Mouse (Mus musculus): ENCODE data around the gene Cmbl.

Cmbl gene

DNA sequence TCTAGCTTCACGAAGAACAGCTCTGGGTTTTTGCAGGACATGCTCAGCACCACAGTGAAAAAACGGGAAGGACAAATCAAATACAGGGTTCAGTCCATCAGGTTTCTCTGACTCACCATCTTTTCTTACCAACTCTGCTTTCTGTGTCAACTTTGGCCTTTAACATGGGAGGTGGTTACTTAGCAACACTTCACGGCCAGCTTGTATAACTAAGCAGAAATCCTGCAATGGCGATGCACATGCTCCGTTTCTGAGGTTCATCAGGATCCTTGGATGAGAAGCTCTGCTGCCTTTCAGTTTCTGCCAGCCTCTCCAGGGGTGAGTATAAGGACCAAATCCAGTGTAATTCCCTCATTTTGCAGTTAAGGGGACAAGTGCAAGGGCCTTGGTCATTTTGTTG is at the start of gene Cmbl:
Cmbl (plus strand) TSS at position 206 of the 400 bp plus-strand sequence.
- DNase-seq, result peak; percentile 46 to 54

DNA sequence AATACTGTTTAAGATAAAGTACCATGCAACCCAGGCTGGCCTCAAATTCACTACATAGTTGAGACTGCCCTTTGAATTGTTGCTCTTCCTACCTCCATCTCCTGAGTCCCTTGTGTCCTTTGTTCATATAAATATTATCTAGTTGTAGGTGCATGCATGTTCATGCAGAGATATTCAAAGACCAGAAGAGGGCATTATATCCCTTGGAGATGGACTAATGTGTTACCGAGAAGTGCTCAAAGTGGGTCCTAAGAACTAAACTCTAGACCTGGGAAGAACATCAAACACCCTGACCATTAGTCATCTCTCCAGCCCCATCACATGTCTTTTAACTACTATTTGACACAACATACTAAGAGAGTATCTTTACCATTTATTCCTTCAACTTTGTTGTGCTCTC is 48.0 kb upstream of the Cmbl start:
- no peak for DNase-seq

DNA sequence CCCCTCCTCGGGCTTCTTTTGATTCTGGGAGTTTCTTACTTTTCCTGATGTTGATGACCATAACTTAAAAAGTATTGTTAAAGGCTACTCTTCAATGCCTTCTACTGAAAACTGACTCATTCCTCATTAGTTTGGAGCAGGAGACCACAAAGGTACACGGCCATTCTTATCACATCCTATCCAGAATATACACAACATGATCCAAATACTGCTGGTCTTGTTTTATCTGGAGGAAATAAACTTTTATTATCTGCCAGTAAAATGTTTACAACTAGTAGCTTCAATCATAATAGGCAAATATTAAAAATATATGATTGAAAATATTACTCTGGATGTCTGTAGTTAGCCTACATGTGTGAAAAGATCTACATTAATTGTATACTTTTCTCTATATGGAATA is 46.8 kb upstream of the Cmbl start:
- no peak for DNase-seq

DNA sequence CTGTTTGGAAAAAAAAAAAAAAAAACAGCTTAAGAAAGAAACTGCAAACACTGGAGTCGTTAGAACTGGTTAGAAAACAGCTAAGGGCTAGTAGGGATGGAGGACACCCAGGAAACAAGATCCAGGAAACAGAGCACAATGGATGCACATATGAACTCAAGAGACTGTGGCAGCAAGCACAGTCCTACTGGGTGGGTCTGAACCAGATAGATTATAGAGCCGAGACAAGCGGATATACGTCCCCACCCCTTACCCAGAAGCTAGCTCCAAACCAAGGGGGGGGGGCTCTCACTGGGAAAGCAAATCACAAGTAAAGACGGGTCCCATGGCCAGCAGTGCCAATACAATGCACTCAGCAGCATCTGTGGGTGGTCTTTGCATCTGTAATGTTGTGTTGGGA is 46.2 kb upstream of the Cmbl start:
- DNase-seq, result no peak

DNA sequence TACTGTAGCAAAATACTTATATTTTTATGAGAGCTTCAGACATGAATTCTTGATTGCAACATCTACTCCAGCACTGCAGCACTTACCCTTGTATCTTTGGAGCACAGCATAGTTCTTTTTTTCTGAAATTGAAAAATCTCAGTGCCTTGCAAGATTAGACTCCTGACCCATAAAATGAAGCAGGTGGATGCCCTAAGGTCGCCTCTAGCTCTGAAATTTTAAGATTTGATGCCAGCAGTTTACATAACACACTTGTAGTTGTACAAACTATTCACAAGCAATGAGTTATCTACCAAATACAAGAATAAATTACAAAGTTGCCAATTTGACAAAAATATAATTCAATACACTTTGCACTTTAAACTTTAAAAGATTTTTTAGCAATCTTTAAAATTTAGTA is 38.7 kb upstream of the Cmbl start:
- DNase-seq, result no peak

DNA sequence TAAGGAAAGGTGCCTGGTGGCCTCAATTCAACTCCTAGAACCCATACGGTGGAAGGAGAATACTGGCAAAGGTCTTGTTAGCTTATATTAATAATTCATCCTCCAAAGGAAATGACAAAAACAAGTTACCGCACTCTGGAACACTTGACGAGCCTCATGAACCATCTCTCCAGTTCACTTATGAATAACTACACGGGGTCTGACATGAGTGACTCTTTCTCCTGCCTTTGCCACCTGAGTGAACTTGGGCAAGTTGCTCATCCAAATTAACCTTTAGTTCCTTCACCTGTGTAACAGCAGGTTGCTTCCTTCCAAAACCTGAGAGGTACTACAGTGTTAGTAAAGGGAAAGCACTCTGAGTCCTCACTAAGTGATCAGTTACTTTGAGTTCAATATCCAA is 36.7 kb upstream of the Cmbl start:
- no peak for DNase-seq

DNA sequence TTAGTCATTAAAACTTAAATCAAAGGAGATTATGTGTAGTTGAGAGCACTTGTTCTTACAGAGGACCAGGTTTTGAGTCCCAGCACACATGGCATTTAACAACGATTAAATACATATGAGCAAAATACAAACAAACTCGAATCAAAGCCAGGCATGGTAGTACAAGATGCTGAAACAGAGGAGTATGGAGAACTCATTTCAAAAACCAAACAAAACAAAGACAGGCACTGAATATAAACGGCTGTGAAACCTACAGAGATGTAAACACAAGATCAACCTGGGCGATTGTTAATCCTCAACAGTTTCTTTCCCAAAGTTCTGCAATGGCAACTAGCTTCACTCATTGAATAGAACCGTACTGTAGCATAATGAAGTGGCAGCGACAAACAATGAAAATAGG is 36.1 kb upstream of the Cmbl start:
- no peak for DNase-seq

DNA sequence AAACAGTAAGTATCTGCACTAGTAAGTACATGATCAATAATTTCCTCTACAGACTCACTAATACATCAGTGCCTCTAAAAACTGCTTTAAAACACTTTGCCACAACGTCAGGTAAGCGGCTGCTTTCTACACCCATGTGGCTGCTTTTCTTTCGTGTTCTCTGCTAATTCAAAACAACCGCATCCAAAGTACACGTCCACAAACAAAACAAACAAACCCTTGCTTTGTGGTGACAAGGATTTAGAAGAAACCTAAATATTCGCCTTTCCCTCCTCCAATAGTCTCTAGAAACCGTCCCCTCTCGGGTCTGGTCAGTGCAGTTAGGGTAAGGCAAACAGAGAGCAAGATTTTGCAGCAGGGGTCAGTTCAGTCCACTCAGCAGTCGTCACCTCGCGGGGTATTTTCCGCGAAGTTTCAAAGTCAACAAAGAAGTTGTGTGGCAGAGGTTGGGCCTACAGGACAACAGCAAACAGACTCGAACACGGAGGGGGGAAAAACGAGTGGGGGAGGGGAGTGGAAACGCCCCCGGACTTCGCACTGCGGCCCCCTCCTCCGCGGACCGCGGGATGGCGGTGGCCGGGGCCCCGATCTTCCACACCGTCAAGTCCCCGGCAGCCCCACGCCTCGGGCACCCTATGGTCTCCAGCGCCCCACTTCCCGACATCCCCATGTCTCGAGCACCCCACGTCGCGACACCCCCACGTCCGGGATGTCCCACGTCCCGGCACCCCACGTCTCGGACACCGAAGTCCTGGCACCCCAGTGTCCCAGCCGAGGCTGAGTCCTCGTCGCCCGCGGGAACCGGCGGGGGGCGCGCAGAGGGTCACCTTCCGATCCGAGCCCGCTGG is 35.2 kb upstream of the Cmbl start:
- peak; percentile 44 to 69 for DNase-seq

DNA sequence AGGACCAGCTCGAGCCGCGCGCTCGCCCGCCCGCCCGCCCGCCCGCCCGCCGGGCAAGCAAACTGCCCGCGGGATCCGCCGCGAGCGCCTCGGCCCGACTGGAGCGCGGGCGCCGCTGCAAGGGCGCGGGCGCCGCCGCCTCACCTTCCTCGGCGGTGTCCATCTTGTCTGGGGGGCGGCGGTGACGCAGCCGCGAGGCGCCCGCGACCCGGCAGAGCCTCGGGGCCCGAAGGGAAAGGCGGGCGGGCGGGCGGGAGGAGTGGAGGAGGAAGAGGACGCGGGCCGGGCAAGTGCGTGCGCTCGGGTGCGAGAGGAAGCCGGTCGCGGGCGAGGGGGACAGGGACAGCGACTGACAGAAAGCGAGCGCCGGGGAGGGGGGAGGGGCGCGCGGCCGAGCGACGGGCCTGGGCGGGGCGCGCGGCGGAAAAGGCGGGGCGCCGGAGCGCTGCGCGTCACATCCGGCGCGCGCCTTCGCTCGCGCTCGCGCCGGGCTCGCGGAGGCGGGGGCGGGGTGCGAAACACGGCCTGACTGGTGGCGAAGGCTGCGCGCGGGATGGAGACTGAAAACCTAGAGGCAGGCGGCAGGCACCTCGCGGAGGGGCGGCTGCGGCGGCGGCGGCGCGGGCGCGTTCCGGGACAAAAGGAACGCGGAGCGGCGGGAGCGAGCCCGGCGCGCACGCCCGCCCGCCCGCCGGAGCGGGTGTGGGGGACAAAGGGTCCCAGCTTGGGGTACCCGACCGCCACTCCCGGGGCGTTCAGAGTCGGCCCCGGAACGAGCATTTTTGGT is 34.3 kb upstream of the Cmbl start, which contains the start of gene March6:
March6 (minus strand) TSS at position 395 of the 787 bp plus-strand sequence.
- peak; percentile 91 to 95 for DNase-seq

DNA sequence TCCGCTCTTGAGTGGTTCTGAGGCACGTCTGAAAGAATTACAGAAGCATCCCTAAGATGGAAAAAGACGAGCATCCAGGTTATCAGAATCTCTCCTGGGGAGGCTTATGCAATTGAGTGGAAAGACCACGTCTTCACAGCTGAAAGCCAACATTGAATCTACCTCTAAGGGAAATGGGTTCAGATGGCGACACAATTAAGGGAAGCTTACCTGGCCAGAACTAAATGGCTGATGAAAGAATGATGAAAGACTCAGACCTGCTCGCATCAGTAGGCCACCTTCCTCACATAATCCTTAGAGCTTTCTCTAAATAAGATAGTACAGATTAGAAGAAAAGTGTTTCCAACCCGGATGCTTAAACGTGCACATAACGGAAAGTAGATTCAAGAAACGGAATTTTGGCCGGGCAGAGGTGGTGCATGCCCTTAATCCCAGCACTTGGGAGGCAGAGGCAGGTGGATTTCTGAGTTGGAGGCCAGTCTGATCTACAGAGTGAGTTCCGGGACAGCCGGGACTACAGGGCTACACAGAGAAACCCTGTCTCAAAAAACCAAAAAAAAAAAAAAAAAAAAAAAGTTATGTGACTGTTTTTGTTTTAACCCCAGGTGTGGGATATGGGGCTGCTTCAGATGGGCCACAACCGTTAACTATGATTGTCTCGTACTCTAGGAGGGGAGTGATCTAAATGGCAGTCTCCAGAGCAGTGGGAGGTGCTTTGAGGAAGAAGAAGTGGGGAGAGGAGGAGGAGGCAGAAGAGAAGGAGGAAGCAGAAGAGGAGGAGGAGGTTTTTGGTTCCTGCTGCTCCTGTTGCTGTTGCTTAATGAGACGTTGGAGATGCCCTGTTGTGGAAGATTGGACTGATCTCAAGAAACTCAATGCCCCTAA is 33.5 kb upstream of the Cmbl start:
- DNase-seq, result no peak

DNA sequence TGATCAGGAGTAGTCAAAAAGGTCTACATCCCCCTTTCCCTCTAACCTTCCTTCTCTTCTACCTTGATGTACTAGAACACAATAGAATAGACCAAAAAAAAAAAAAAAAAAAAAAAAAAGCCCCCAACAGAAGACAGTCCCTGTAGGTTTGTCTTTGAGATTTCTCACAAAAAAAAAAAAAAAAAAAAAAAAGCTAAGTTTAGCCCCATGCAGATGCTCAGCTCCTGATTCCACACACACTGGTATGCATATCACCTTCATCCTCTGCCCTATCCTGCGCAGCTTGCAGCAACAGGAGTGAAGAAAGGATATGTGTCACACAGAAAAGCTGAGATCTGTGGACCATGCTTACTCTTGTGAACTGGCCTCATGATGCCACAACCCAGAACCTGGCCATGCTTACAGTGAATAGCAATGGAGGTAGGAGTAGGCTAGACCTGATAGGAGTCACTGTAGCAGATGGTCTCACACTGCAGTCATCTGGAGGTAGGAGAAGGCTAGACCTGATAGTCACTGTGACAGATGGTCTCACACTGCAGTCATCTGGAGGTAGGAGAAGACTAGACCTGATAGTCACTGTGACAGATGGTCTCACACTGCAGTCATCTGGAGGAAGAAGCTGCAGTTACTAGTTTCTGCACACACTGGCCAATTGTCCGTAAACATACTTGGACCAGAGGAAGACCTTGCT is 32.7 kb upstream of the Cmbl start:
- DNase-seq, result no peak

DNA sequence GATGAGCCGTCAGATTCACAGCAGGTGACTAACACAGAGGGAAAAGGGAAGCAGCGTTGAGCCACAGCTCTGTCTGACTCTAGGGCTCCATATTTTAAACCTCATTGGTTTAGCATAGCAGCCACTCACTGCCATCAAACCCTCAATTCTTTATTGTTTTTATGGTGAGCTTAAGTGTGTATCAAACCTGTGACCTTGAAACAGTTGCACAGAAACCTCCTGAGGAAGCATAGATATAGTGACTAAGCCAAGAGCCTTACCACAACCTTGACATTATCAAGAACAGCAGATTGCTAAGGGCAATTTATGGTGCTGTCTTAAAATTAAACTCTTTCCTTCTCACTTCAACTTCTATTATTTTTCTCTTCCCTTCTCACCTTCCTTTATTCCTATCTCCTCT is 31.7 kb upstream of the Cmbl start:
- no peak for DNase-seq

DNA sequence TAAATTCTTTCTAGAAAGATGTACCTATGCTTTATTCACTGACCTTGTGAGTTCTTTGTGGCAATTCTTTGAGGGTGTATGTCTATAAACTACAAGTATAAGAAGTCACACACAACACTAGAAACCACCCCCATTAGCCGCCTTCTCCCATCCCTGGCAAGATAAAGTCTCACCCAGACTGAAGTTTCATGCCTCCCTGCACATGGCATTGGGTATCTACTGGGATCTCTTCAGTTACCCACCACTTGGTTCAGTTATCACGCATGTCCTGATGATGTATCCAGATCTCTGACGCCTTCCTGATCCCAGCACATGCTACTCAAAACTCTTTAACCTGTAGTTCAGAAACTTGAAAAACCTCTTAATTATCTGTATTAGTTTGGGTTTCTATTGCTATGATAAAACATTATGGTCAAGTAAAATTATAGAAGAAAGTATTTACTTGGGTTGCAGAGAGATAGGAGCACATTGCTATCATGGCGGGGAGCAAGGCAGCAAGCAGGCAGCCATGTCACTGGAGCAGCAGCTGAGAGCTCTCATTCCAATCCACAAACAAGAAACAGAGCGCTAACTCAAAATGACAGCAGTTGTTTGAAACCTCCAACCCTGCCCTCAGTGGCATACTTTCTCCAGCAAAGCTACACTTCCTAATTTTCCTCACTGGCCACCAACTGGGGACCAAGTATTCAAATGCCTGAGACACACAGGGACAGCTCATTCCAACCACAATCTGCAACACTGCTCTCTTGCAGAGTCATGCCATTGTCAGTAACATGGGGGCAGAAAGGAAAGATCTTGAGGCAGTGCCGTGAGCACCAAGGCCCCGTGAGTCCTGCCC is 30.5 kb upstream of the Cmbl start:
- DNase-seq, result no peak

DNA sequence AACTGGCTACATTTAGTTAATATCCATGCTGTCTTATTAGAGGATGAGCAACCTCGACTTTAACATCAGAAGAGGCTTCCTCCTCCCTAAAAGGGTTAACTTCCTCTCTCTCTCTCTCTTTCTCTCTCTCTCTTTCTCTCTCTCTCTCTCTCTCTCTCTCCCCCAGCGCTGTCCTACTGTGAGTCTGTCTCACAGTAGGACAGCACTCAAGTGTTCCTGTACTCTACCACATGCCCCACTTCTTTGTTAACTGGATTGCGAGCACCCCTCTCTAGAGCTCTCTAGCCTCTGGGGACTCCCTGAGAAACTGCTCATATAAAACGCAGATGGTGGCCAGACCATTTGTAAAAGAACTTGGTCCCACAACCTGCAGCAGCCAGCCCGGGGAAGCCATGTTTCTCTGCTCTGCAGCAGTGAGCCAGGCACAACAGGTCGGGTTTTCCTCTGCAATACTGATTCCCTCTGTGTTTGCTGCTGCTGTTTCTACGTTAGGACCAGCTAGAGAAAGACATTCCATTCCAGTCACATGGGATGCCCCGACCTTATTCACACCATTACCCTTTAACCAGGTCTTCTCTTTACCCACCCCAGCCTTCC is 29.8 kb upstream of the Cmbl start:
- DNase-seq, result no peak

DNA sequence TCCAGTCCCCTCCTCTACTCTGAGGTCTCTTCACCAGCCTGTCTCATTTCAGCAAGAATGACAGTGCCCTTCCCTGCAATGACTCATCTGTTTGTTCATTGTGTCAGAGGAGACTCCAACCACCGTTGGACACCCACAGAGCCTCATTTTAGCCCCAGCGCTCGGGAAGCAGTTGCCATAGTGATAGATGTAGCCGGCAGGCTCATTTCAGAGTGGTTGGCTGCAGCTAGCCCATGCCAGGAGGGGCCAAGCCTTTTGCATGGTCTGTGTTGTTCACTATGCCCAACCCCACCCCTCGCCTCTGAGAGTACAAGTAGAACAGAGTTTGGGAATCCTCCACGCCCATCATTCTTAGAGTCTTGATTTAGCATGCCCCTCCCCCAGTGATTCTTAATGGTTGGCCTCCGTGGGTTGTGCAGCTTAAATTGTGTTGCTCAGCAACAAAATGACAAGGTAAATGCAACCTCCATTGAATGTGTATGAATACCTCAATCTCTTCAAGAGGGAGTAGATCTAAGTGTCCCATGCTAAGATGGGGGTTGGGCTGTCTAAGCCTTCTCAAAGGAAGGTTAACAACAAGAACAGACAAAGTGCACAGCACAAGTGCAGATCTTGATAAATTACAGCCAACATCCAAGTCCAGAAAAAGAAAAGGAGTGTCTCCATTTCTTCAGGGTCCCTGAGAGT is 29.0 kb upstream of the Cmbl start:
- no peak for DNase-seq

DNA sequence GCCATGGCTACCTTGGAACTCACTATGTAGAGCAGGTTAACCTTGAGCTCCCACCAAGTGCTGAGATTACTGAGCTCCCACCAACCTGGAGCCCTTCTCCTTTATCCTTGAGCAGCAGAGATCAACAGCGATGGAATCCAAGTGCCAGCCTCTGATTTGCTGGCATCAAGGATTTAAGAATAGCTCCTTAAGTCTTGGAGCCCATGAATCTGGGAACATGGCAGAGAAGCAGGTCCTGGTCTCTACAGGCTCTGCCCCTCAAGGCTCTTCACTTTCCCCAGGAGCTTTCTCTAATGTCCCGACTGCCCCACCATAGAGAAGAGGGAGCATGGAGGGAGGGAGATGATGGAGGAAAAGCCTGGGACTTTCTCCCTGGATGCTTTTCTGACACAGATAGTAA is 27.5 kb upstream of the Cmbl start:
- DNase-seq, result no peak

DNA sequence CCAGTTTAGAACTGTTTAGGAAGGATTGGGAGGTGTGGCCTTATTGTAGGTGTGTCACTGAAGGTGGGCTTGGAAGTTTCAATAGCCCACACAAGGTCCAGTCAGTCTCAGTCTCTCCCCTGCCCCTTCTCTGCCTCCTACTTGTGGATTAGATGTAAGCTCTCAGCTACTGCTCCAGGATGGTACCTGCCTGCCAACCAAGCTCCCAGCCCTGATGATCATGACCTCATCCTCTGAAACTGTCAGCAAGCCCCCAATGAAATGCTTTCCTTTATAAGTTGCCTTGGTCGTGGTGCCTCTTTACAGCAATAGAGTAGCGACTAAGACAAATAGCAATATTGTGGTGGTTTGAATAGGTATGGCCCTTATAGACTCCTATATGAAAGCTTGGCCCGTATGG is 26.8 kb upstream of the Cmbl start:
- no peak for DNase-seq

DNA sequence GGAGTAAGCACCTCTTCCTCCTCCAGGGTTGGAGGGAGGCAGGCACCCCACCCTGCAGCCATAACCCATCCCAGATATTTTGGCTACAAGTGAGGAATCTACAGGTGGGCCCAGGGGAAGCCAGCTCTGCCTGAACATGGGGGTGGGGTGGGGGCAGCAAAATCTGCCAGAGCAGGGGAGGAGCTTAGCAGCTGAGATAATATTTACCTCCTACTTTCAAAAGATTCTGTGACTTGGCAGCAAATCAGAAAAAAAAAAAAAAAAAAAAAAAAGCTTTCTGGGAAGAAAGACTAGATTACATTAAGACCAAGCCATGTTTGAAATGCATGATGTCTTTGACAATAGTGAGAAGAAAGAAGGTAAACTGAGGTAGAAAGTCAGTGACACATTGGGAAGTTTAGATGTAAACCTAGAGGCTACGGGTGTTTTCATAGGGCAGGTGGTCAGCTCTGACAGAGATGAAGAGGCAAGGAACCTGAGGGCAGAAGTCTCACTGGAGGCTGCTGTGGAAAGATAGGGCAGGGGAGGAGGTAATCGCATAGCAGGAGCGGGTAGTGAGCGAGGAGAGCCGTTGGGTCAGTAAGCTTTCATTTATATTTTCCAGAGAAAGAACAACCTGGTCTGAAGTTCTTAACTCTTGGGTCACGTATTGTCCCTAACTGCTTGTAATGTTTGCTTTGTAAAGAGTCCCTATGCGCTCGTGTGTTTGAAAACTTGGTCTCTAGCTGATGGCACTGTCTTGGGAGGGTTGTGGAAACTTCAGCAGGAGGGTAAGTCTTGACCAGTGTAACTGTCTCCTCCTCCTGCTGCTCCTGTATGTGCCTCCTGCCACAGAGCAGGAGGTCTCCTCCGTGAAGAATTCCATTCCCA is 25.3 kb upstream of the Cmbl start:
- DNase-seq, result no peak

DNA sequence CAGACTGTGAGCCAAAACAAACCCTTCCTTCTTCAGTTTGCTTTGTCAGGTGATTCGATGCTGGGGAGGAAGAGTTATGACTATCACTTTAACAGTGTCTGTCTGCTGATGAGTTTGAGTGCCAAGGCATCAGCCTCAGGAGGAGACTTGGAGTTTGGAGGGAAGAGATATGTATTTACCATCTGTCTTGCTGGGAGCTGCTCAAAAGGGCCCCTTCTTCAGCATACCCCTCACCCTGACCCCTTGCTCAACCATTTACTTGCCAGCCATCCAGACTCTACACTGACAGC is 24.7 kb upstream of the Cmbl start:
- DNase-seq, result no peak
